Mouse (Mus musculus) forebrain, embryonic 16.5 days (tissue): Measurements from ENCODE around the gene Ak6. TPM values are rescaled to one million over a fixed set of nuclear protein-coding genes. Genes with fewer than 3 reads are reported as not detected.

ENCODE experiments used
- ATAC-seq: fragments of 200-750 bp; cut with Nextera tagmentation; 2 replicates; pipeline ENCODE4 v1.8.0; 2017; ENCODE audit warnings: mild to moderate bottlenecking, moderate library complexity
- H3K27ac ChIP-seq: fragments of 300-500 bp; sonication (generic); 2 replicates; pipeline ENCODE4 v1.5.1; 2014; ENCODE audit warnings: low read length, control low read depth
- H3K27me3 ChIP-seq: fragments of 300-500 bp; sonication (generic); replicated peaks from 2 replicates; pipeline ENCODE4 v1.6.1; 2014; ENCODE audit warnings: low read length; ENCODE audit not compliant: control insufficient read depth, insufficient read depth
- H3K36me3 ChIP-seq: fragments of 300-500 bp; sonication (generic); 2 replicates; pipeline ENCODE4 v1.6.1; 2014; ENCODE audit not compliant: control insufficient read depth, insufficient read depth
- H3K4me1 ChIP-seq: fragments of 300-500 bp; sonication (generic); replicated peaks from 2 replicates; pipeline ENCODE4 v1.6.1; 2014; ENCODE audit warnings: low read length; ENCODE audit not compliant: control insufficient read depth, insufficient read depth
- H3K4me2 ChIP-seq: fragments of 300-500 bp; sonication (generic); 2 replicates; pipeline ENCODE4 v1.6.1; 2014; ENCODE audit warnings: mild to moderate bottlenecking, low read length, control low read depth
- H3K4me3 ChIP-seq: fragments of 300-500 bp; sonication (generic); replicated peaks from 2 replicates; pipeline ENCODE4 v1.5.1; 2014; ENCODE audit warnings: mild to moderate bottlenecking, low read length, control low read depth
- H3K9ac ChIP-seq: fragments of 300-500 bp; sonication (generic); replicated peaks from 2 replicates; pipeline ENCODE4 v1.6.1; 2014; ENCODE audit warnings: low read depth, low read length, control low read depth
- H3K9me3 ChIP-seq: fragments of 300-500 bp; sonication (generic); 2 replicates; pipeline ENCODE4 v1.6.1; 2016; ENCODE audit warnings: low read length; ENCODE audit not compliant: control insufficient read depth
- WGBS: fragments of 180-500 bp; shearing (Covaris S2); extraction: QIAGEN DNeasy Blood & Tissue Kit; methylation state at CpG from one replicate; pipeline ENCODE4 v1.1.7; 2014; 5-methylcytosine and 5-hydroxymethylcytosine counted together
- polyA plus RNA-seq: library from polyadenylated mRNA; unstranded; fragments of >200 nt; fragmentation: Nextera tagmentation; extraction: Ambion mirVana; gene quantifications from 2 replicates; pipeline ENCODE4 v1.2.1, GENCODE M21; 2015

Gene Ak6
- polyA plus RNA-seq, 1 experiment from 2014 or later, result 359 TPM

GRCm38 (mm10) chr13:100697541-100697940 lies 46.8 kb downstream of the Ak6 start:
- H3K4me3 ChIP-seq, result no peak overlapping the region
- no peak overlapping the region for H3K9ac ChIP-seq
- no peaks in the 10 kb centered on the region for H3K9me3 ChIP-seq
- no peak overlapping the region for H3K4me2 ChIP-seq
- H3K36me3 ChIP-seq, result peaks cover 22% of the 10 kb centered on the region
- ATAC-seq, result no peak
- 92% methylated on average over 3 of the region's 3 CpGs for WGBS
- H3K4me1 ChIP-seq, result no peaks in the 10 kb centered on the region
- no peaks in the 10 kb centered on the region for H3K27me3 ChIP-seq
- H3K27ac ChIP-seq, result no peak overlapping the region

- no peak overlapping the region for H3K27ac ChIP-seq
- no peak overlapping the region for H3K9ac ChIP-seq
- no peaks in the 10 kb centered on the region for H3K9me3 ChIP-seq
- WGBS, result 95% methylated on average over 10 of the region's 10 CpGs
- no peaks in the 10 kb centered on the region for H3K4me1 ChIP-seq
- H3K27me3 ChIP-seq, result no peaks in the 10 kb centered on the region
- no peak overlapping the region for H3K4me2 ChIP-seq
- H3K4me3 ChIP-seq, result no peak overlapping the region
- ATAC-seq, result no peak
- H3K36me3 ChIP-seq, result peaks cover 31% of the 10 kb centered on the region
Measured at GRCm38 (mm10) chr13:100698866-100699265, 48.1 kb downstream of the Ak6 start.

- Histone ChIP-seq H3K4me2 (no peak overlapping the region), H3K27me3 (no peaks in the 10 kb centered on the region), H3K9ac (no peak overlapping the region), H3K36me3 (peaks cover 51% of the 10 kb centered on the region), H3K27ac (no peak overlapping the region), H3K4me3 (no peak overlapping the region), H3K9me3 (no peaks in the 10 kb centered on the region), H3K4me1 (no peaks in the 10 kb centered on the region)
- 94% methylated on average over 2 of the region's 2 CpGs for WGBS
- no peak for ATAC-seq
Measured at GRCm38 (mm10) chr13:100703468-100703867, 52.7 kb downstream of the Ak6 start.

GRCm38 (mm10) chr13:100706206-100706605 lies 55.4 kb downstream of the Ak6 start:
- no peak overlapping the region for H3K4me2 ChIP-seq
- H3K9ac ChIP-seq, result no peak overlapping the region
- no peaks in the 10 kb centered on the region for H3K9me3 ChIP-seq
- H3K27ac ChIP-seq, result no peak overlapping the region
- WGBS, result 95% methylated on average over 7 of the region's 7 CpGs
- ATAC-seq, result no peak
- H3K4me1 ChIP-seq, result no peaks in the 10 kb centered on the region
- no peak overlapping the region for H3K4me3 ChIP-seq
- H3K36me3 ChIP-seq, result peaks cover 59% of the 10 kb centered on the region
- no peaks in the 10 kb centered on the region for H3K27me3 ChIP-seq

- H3K36me3 ChIP-seq, result peaks cover 33% of the 10 kb centered on the region
- 95% methylated on average over 6 of the region's 6 CpGs for WGBS
- no peaks in the 10 kb centered on the region for H3K9me3 ChIP-seq
- no peaks in the 10 kb centered on the region for H3K27me3 ChIP-seq
- H3K4me2 ChIP-seq, result no peak overlapping the region
- no peaks in the 10 kb centered on the region for H3K4me1 ChIP-seq
- no peak overlapping the region for H3K27ac ChIP-seq
- ATAC-seq, result no peak
- no peak overlapping the region for H3K4me3 ChIP-seq
- H3K9ac ChIP-seq, result no peak overlapping the region
Measured at GRCm38 (mm10) chr13:100715467-100715866, 64.7 kb downstream of the Ak6 start.

Other genes starting within 250 kb of the Ak6 start
- 0.05 TPM in 1 of 2 replicates, not detected in the other for gene Naip1, start 198.1 kb upstream of the Ak6 start, polyA plus RNA-seq
- 68.5 and 77.4 TPM in 2 replicates for gene Gtf2h2, start 158.4 kb upstream of the Ak6 start, polyA plus RNA-seq
- 7.8 and 9.8 TPM in 2 replicates for gene Ocln, start 98.3 kb upstream of the Ak6 start, polyA plus RNA-seq
- gene Marveld2, start 34.0 kb upstream of the Ak6 start, polyA plus RNA-seq, result 1.2 and 1.5 TPM in 2 replicates
- gene Rad17, start 72 bp downstream of the Ak6 start, polyA plus RNA-seq, result 21.1 and 23.4 TPM in 2 replicates
- 23.3 and 30.0 TPM in 2 replicates for gene Taf9, start 600 bp downstream of the Ak6 start, polyA plus RNA-seq
- 1.2 and 1.4 TPM in 2 replicates for gene Ccdc125, start 18.7 kb downstream of the Ak6 start, polyA plus RNA-seq
- gene Cdk7, start 80.0 kb downstream of the Ak6 start, polyA plus RNA-seq, result 56.5 and 56.9 TPM in 2 replicates
- 112 and 119 TPM in 2 replicates for gene Mrps36, start 93.7 kb downstream of the Ak6 start, polyA plus RNA-seq
- 13.4 and 14.7 TPM in 2 replicates for gene Cenph, start 124.9 kb downstream of the Ak6 start, polyA plus RNA-seq
- 102 and 131 TPM in 2 replicates for gene Ccnb1, start 135.6 kb downstream of the Ak6 start, polyA plus RNA-seq
- 34.9 and 38.8 TPM in 2 replicates for gene Slc30a5, start 182.4 kb downstream of the Ak6 start, polyA plus RNA-seq